Mouse (Mus musculus): ENCODE results near the gene Gm8127. TPM values are rescaled to one million over a fixed set of nuclear protein-coding genes. Genes with fewer than 3 reads are reported as not detected.

Gm8127 gene
- not detected for polyA plus RNA-seq (2017; shearing (Covaris generic))

GRCm38 (mm10) chr14:43293503-43293902 lies at the start of gene Gm8127:
Gene Gm8127 (minus strand): TSS chr14:43293832.

DNA sequence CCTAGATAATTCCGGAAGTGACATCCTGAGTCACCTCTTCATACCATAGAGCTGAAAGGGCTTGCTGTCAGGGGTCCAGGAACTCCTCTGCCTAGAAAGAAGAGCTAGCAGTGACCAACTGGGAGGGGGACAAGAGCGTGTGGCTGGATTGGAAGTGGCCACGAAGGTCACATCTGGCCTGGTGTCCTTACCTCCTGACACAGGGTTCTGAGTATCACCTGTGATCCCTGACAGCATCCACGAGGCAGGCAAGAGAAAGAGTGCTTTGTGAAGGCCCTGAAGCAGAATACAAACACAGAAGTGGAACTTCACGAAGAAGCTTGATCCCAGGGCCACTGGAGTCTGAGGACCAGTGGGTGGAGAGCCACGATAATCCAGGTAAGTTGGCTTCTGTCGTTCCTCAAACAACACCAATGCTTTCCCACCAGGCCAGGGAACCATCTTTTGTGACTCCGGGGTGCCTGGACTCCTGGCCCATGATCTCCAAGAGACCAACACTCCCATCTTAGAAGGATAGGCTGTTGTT lies 18.6 kb downstream of the Gm8127 start, which contains the start of gene Gm9732:
Gm9732 (plus strand) TSS at position 51 of the 526 bp plus-strand sequence.

GRCm38 (mm10) chr14:43258349-43258748 lies 35.3 kb downstream of the Gm8127 start, which contains the start of gene Gm8126:
Gene Gm8126 (plus strand): TSS chr14:43258649.

Other genes with a start within 250 kb of the Gm8127 start
- not detected for gene Gm8094, start 217.2 kb downstream of the Gm8127 start, polyA plus RNA-seq (2017; shearing (Covaris generic))
- gene Gm8104, start 193.2 kb downstream of the Gm8127 start, polyA plus RNA-seq (2017; shearing (Covaris generic)), result not detected
- not detected for gene Gm7233, start 114.0 kb downstream of the Gm8127 start, polyA plus RNA-seq (2017; shearing (Covaris generic))
- not detected for gene Gm8122, start 58.5 kb downstream of the Gm8127 start, polyA plus RNA-seq (2017; shearing (Covaris generic))
- not detected for gene Gm8126, start 35.2 kb downstream of the Gm8127 start, polyA plus RNA-seq (2017; shearing (Covaris generic))
- 0.76 TPM for gene Gm9732, start 18.8 kb downstream of the Gm8127 start, polyA plus RNA-seq (2017; shearing (Covaris generic))
- gene 1700001F09Rik, start 54.0 kb upstream of the Gm8127 start, polyA plus RNA-seq (2017; shearing (Covaris generic)), result not detected
- gene Gm8138, start 122.5 kb upstream of the Gm8127 start, polyA plus RNA-seq (2017; shearing (Covaris generic)), result not detected
- not detected for gene Gm5799, start 249.7 kb upstream of the Gm8127 start, polyA plus RNA-seq (2017; shearing (Covaris generic))